Mouse (Mus musculus) erythroblast, embryonic 14.5 days (primary cell): ENCODE results near the gene Hcn1. TPM values are rescaled to one million over a fixed set of nuclear protein-coding genes. Genes with fewer than 3 reads are reported as not detected.

ENCODE experiments used
- H3K27me3 ChIP-seq: 2 replicates; pipeline ENCODE4 v1.6.1; 2012; ENCODE audit warnings: inconsistent platforms; ENCODE audit not compliant: control insufficient read depth
- H3K36me3 ChIP-seq: 2 replicates; pipeline ENCODE4 v1.6.1; 2012; ENCODE audit warnings: mild to moderate bottlenecking, inconsistent platforms; ENCODE audit not compliant: control insufficient read depth
- H3K4me1 ChIP-seq: 2 replicates; pipeline ENCODE4 v1.6.1; 2012; ENCODE audit warnings: inconsistent platforms; ENCODE audit not compliant: control insufficient read depth
- H3K4me3 ChIP-seq: replicated peaks from 2 replicates; pipeline ENCODE3; 2012; ENCODE audit warnings: moderate library complexity, mild to moderate bottlenecking, inconsistent platforms
- H3K9me3 ChIP-seq: 2 replicates; pipeline ENCODE4 v1.6.1; 2012; ENCODE audit warnings: low read length, inconsistent platforms, mixed read lengths; ENCODE audit not compliant: control insufficient read depth
- GATA1 ChIP-seq: IDR thresholded peaks from 2 replicates; pipeline ENCODE4 v1.6.1; 2012; ENCODE audit warnings: low read length, inconsistent platforms, mixed read lengths
- TAL1 ChIP-seq: IDR thresholded peaks from 3 replicates; pipeline ENCODE4 v1.6.1; 2012; ENCODE audit warnings: low read length, inconsistent platforms, mixed read lengths
- polyA plus RNA-seq: library from polyadenylated mRNA; stranded (reverse); fragments of >175 nt; gene quantifications from 2 replicates; pipeline ENCODE4 v1.2.3, GENCODE M21; 2012

Gene Hcn1
- polyA plus RNA-seq, 1 experiment = 0.01 TPM

GRCm38 (mm10) chr13:117676418-117676817, 74.3 kb downstream of the Hcn1 start:
- H3K9me3 ChIP-seq = peaks cover 6% of the 10 kb centered on the region
- no peaks in the 10 kb centered on the region for H3K27me3 ChIP-seq
- H3K4me1 ChIP-seq = no peaks in the 10 kb centered on the region
- TF ChIP-seq GATA1 (no peak), TAL1 (no peak)
- H3K36me3 ChIP-seq = no peaks in the 10 kb centered on the region
- no peak overlapping the region for H3K4me3 ChIP-seq

GRCm38 (mm10) chr13:117687670-117688069, 85.5 kb downstream of the Hcn1 start:
- no peak for TF ChIP-seq GATA1
- no peak for TF ChIP-seq TAL1
- Histone ChIP-seq H3K4me1 (no peaks in the 10 kb centered on the region), H3K27me3 (no peaks in the 10 kb centered on the region), H3K4me3 (no peak overlapping the region), H3K36me3 (no peaks in the 10 kb centered on the region), H3K9me3 (peaks cover under 1% of the 10 kb centered on the region)

DNA sequence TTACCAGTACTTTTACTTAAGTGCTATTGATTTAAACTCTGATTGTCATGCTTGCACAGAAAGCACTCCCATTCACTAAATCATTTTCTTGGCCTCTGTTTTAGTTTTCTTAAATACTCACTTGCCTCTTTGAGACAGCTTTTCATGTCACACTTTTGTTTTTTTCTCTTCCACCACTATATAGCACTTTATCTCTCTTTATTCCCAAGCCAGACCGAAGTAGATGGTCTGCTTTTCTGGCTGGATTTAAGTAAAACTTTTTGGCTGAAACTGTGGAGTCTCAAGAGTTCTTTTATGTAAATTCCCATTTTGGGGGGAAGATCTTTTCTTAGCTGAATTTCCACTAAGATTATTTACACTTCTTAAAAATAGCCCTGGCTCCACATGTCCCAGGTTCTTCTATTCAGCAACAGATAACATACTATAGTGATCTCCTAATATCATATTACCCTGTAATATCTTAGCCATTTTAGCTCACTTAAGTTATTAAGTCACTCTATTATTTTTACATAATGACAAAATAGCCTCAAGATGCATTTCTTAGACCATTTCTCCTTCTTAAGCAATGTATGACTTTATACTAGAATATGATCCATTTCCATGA, 92.7 kb downstream of the Hcn1 start:
- Histone ChIP-seq H3K9me3 (no peaks in the 10 kb centered on the region), H3K4me3 (no peak overlapping the region), H3K4me1 (no peaks in the 10 kb centered on the region), H3K27me3 (no peaks in the 10 kb centered on the region), H3K36me3 (no peaks in the 10 kb centered on the region)
- TF ChIP-seq GATA1 (no peak), TAL1 (no peak)

DNA sequence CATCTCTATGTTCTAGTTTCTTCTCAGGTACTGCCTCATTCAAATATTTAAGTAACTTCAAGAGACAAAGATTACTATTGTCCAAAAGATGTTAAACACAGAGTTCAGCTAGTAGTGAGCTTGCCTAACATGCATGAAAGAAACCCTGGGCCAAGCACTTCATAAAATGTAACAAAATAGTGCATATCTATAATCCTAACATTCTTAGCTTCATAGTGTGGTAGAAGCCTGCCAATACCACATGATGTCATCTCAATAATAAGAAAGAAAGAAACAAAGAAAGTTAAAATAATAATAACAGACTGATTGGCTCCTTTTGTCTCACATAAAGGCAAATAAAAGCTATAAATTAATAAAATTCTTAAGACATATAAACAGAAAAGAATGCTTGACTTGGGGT, 103.5 kb downstream of the Hcn1 start:
- no peak for TF ChIP-seq TAL1
- TF ChIP-seq GATA1 = no peak
- Histone ChIP-seq H3K36me3 (no peaks in the 10 kb centered on the region), H3K9me3 (peaks cover 2% of the 10 kb centered on the region; the same call in 1 of the 2 replicates), H3K4me1 (no peaks in the 10 kb centered on the region), H3K4me3 (no peak overlapping the region), H3K27me3 (no peaks in the 10 kb centered on the region)

GRCm38 (mm10) chr13:117705997-117706396, 103.9 kb downstream of the Hcn1 start:
- Histone ChIP-seq H3K4me1 (no peaks in the 10 kb centered on the region), H3K9me3 (peaks cover 2% of the 10 kb centered on the region; the same call in 1 of the 2 replicates), H3K36me3 (no peaks in the 10 kb centered on the region), H3K27me3 (no peaks in the 10 kb centered on the region), H3K4me3 (no peak overlapping the region)
- TF ChIP-seq TAL1 (no peak), GATA1 (no peak)

DNA sequence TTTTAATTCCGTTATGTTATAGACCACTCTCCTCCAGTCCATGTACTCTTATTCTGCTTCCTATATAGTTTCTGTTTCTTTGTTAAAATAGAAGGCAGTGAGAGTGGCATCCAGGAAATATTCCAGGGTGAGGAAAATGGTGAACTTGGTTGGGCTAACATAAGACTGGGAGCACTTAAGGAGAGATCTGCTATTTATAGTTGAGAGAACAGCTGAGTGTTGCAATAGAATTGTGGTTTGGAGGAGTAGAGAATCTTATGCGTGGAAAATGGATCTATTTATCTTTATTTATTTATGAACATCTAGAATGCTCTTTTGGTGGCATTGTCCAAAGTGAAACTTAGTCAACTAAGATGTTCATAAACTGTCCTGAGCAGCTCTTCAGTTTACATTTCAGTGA, 104.4 kb downstream of the Hcn1 start:
- Histone ChIP-seq H3K4me1 (no peaks in the 10 kb centered on the region), H3K36me3 (no peaks in the 10 kb centered on the region), H3K27me3 (no peaks in the 10 kb centered on the region), H3K4me3 (no peak overlapping the region), H3K9me3 (peaks cover 2% of the 10 kb centered on the region; the same call in 1 of the 2 replicates)
- no peak for TF ChIP-seq GATA1

DNA sequence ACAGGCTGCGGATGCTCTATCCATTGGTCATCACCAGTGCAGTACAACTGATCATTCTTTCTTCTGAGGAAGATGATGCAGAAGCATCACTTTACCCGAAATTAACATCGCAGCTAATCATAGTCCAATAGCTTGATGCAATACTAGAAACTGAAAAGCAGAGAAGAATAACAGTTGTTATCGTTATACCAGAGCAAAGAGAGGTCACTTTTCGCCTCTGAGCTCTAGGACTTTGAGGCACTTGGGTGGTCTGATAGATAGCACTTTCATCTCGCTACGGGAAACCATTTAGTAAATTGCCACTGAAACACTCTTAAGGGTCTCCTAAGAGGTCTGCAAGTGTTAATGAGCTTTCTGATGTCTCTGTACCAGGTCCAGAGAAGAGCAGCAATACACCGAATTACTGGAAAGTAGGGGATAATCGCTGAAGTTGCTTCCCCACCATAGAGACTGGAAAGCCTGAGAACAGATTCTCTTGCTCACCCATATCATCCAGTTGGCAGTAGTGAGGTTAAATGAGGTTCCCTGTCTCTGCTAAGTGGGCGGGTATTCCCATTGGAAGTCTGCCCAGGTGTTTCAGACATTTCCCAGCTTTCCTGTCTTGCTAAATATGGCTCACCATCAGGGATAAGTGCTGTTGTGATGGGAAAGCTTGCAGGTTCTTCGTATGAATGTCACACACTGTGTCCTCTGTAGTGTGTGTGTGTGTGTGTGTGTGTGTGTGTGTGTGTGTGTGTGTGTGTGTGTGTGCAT, 105.0 kb downstream of the Hcn1 start:
- Histone ChIP-seq H3K9me3 (peaks cover 2% of the 10 kb centered on the region; the same call in 1 of the 2 replicates), H3K27me3 (no peaks in the 10 kb centered on the region), H3K4me3 (no peak overlapping the region), H3K36me3 (no peaks in the 10 kb centered on the region), H3K4me1 (no peaks in the 10 kb centered on the region)
- no peak for TF ChIP-seq TAL1

DNA sequence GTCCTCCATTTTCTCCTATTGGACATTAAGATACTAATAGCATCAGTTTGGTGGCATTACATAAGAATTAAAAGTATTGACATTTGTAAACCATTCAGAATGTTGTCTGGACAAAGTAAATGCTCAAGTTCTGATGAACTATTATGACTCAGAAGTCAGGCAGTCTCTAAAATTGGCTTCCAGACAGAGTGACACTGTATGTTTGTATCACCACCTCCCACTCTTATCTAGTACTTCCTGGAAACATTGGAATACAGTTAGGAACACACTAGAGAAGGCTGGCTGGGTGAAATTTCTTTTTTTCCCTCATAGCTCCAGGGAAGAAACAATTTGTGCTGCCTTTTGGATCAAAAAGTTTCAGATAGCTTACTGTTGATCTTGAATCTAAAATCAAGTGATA, 108.7 kb downstream of the Hcn1 start:
- H3K27me3 ChIP-seq = no peaks in the 10 kb centered on the region
- no peaks in the 10 kb centered on the region for H3K36me3 ChIP-seq
- peaks cover 2% of the 10 kb centered on the region; the same call in 1 of the 2 replicates for H3K9me3 ChIP-seq
- TF ChIP-seq GATA1 (no peak), TAL1 (no peak)
- no peak overlapping the region for H3K4me3 ChIP-seq
- no peaks in the 10 kb centered on the region for H3K4me1 ChIP-seq

GRCm38 (mm10) chr13:117722090-117722489, 120.0 kb downstream of the Hcn1 start:
- Histone ChIP-seq H3K4me1 (no peaks in the 10 kb centered on the region), H3K36me3 (no peaks in the 10 kb centered on the region), H3K9me3 (no peaks in the 10 kb centered on the region), H3K4me3 (no peak overlapping the region), H3K27me3 (no peaks in the 10 kb centered on the region)
- TF ChIP-seq GATA1 (no peak), TAL1 (no peak)
